Mouse (Mus musculus): ENCODE results near the gene Agbl1. TPM values are rescaled to one million over a fixed set of nuclear protein-coding genes. Genes with fewer than 3 reads are reported as not detected.

The Agbl1 gene
- polyA plus RNA-seq, 1 experiment from 2014 or later: 0.08 TPM

GRCm38 (mm10) chr7:76485546-76485945, 255.9 kb downstream of the Agbl1 start:
- WGBS: 62% methylated on average over 2 of the region's 2 CpGs
- Histone ChIP-seq H3K9me3 (no peaks in the 10 kb centered on the region), H3K36me3 (no peaks in the 10 kb centered on the region), H3K9ac (no peak overlapping the region), H3K4me2 (replicated peaks) (no peak overlapping the region), H3K4me3 (no peak overlapping the region), H3K4me1 (no peaks in the 10 kb centered on the region), H3K27me3 (no peaks in the 10 kb centered on the region), H3K27ac (no peak overlapping the region)
- ATAC-seq (ENCODE audit: insufficient number of reproducible peaks, insufficient read depth, low FRiP score, low TSS enrichment): no peak

- Histone ChIP-seq H3K9me3 (no peaks in the 10 kb centered on the region), H3K27ac (no peak overlapping the region), H3K4me2 (replicated peaks) (no peak overlapping the region), H3K9ac (no peak overlapping the region), H3K4me1 (no peaks in the 10 kb centered on the region), H3K27me3 (no peaks in the 10 kb centered on the region), H3K4me3 (no peak overlapping the region), H3K36me3 (no peaks in the 10 kb centered on the region)
- WGBS: 74% methylated on average over 5 of the region's 5 CpGs
- ATAC-seq (ENCODE audit: insufficient number of reproducible peaks, insufficient read depth, low FRiP score, low TSS enrichment): no peak
These were observed 257.8 kb downstream of the Agbl1 start for GRCm38 (mm10) chr7:76487519-76487918.

GRCm38 (mm10) chr7:76524291-76524690, 294.6 kb downstream of the Agbl1 start:
- 43% methylated on average over 3 of the region's 3 CpGs for WGBS
- H3K4me1 ChIP-seq: no peaks in the 10 kb centered on the region
- no peaks in the 10 kb centered on the region for H3K9me3 ChIP-seq
- H3K27me3 ChIP-seq: no peaks in the 10 kb centered on the region
- H3K9ac ChIP-seq: no peak overlapping the region
- H3K27ac ChIP-seq: no peak overlapping the region
- no peak for ATAC-seq (ENCODE audit: insufficient number of reproducible peaks, insufficient read depth, low FRiP score, low TSS enrichment)
- no peak overlapping the region for H3K4me3 ChIP-seq
- no peak overlapping the region for H3K4me2 ChIP-seq (replicated peaks)
- no peaks in the 10 kb centered on the region for H3K36me3 ChIP-seq

- 52% methylated on average over 2 of the region's 2 CpGs for WGBS
- Histone ChIP-seq H3K27ac (no peak overlapping the region), H3K9ac (no peak overlapping the region), H3K27me3 (no peaks in the 10 kb centered on the region), H3K4me1 (no peaks in the 10 kb centered on the region), H3K4me2 (replicated peaks) (no peak overlapping the region), H3K36me3 (no peaks in the 10 kb centered on the region), H3K9me3 (no peaks in the 10 kb centered on the region), H3K4me3 (no peak overlapping the region)
- ATAC-seq (ENCODE audit: insufficient number of reproducible peaks, insufficient read depth, low FRiP score, low TSS enrichment): no peak
These were observed 316.8 kb downstream of the Agbl1 start for GRCm38 (mm10) chr7:76546456-76546855.

GRCm38 (mm10) chr7:76547313-76547712, 317.6 kb downstream of the Agbl1 start:
- ATAC-seq (ENCODE audit: insufficient number of reproducible peaks, insufficient read depth, low FRiP score, low TSS enrichment): no peak
- H3K36me3 ChIP-seq: no peaks in the 10 kb centered on the region
- no peaks in the 10 kb centered on the region for H3K4me1 ChIP-seq
- no peak overlapping the region for H3K4me2 ChIP-seq (replicated peaks)
- no peaks in the 10 kb centered on the region for H3K27me3 ChIP-seq
- no peaks in the 10 kb centered on the region for H3K9me3 ChIP-seq
- H3K27ac ChIP-seq: no peak overlapping the region
- H3K9ac ChIP-seq: no peak overlapping the region
- no peak overlapping the region for H3K4me3 ChIP-seq

GRCm38 (mm10) chr7:76551860-76552259, 322.2 kb downstream of the Agbl1 start:
- WGBS: 61% methylated on average over 3 of the region's 3 CpGs
- ATAC-seq (ENCODE audit: insufficient number of reproducible peaks, insufficient read depth, low FRiP score, low TSS enrichment): no peak

GRCm38 (mm10) chr7:76560564-76561258, 331.0 kb downstream of the Agbl1 start:
- H3K36me3 ChIP-seq: no peaks in the 10 kb centered on the region
- no peaks in the 10 kb centered on the region for H3K9me3 ChIP-seq
- no peak overlapping the region for H3K9ac ChIP-seq
- no peaks in the 10 kb centered on the region for H3K27me3 ChIP-seq
- H3K4me3 ChIP-seq: no peak overlapping the region
- 0 out of 2 replicates have a peak, but pooled peaks have one; percentile 41 for ATAC-seq (ENCODE audit: insufficient number of reproducible peaks, insufficient read depth, low FRiP score, low TSS enrichment)
- no peaks in the 10 kb centered on the region for H3K4me1 ChIP-seq
- H3K27ac ChIP-seq: no peak overlapping the region
- H3K4me2 ChIP-seq (replicated peaks): no peak overlapping the region

More at GRCm38 (mm10) chr7:76551860-76552259, 322.2 kb downstream of the Agbl1 start:
- no peaks in the 10 kb centered on the region for H3K9me3 ChIP-seq
- no peaks in the 10 kb centered on the region for H3K27me3 ChIP-seq
- H3K9ac ChIP-seq: no peak overlapping the region
- no peaks in the 10 kb centered on the region for H3K36me3 ChIP-seq
- H3K4me2 ChIP-seq (replicated peaks): no peak overlapping the region
- H3K4me3 ChIP-seq: no peak overlapping the region
- no peak overlapping the region for H3K27ac ChIP-seq
- no peaks in the 10 kb centered on the region for H3K4me1 ChIP-seq

- H3K9me3 ChIP-seq: no peaks in the 10 kb centered on the region
- H3K4me3 ChIP-seq: no peak overlapping the region
- no peak overlapping the region for H3K9ac ChIP-seq
- WGBS: 78% methylated on average over 4 of the region's 4 CpGs
- ATAC-seq (ENCODE audit: insufficient number of reproducible peaks, insufficient read depth, low FRiP score, low TSS enrichment): no peak
- H3K4me1 ChIP-seq: no peaks in the 10 kb centered on the region
- no peak overlapping the region for H3K4me2 ChIP-seq (replicated peaks)
- H3K27ac ChIP-seq: no peak overlapping the region
- H3K36me3 ChIP-seq: no peaks in the 10 kb centered on the region
- H3K27me3 ChIP-seq: no peaks in the 10 kb centered on the region
These were observed 332.8 kb downstream of the Agbl1 start for GRCm38 (mm10) chr7:76562506-76562905.

GRCm38 (mm10) chr7:76594566-76595079, 364.9 kb downstream of the Agbl1 start:
- ATAC-seq (ENCODE audit: insufficient number of reproducible peaks, insufficient read depth, low FRiP score, low TSS enrichment): no peak
- H3K9me3 ChIP-seq: no peaks in the 10 kb centered on the region
- no peak overlapping the region for H3K27ac ChIP-seq
- no peak overlapping the region for H3K4me3 ChIP-seq
- H3K9ac ChIP-seq: no peak overlapping the region
- no peaks in the 10 kb centered on the region for H3K27me3 ChIP-seq
- H3K36me3 ChIP-seq: no peaks in the 10 kb centered on the region
- H3K4me2 ChIP-seq (replicated peaks): no peak overlapping the region
- WGBS: 45% methylated on average over 5 of the region's 5 CpGs
- H3K4me1 ChIP-seq: no peaks in the 10 kb centered on the region

- Histone ChIP-seq H3K4me2 (replicated peaks) (no peak overlapping the region), H3K27me3 (no peaks in the 10 kb centered on the region), H3K9ac (no peak overlapping the region), H3K36me3 (no peaks in the 10 kb centered on the region), H3K4me1 (no peaks in the 10 kb centered on the region), H3K4me3 (no peak overlapping the region), H3K9me3 (no peaks in the 10 kb centered on the region), H3K27ac (no peak overlapping the region)
- ATAC-seq (ENCODE audit: insufficient number of reproducible peaks, insufficient read depth, low FRiP score, low TSS enrichment): no peak
- WGBS: 39% methylated on average over 2 of the region's 2 CpGs
These were observed 368.1 kb downstream of the Agbl1 start for GRCm38 (mm10) chr7:76597812-76598211.

- Histone ChIP-seq H3K4me1 (no peaks in the 10 kb centered on the region), H3K4me2 (replicated peaks) (no peak overlapping the region), H3K4me3 (no peak overlapping the region), H3K36me3 (no peaks in the 10 kb centered on the region), H3K9ac (no peak overlapping the region), H3K9me3 (no peaks in the 10 kb centered on the region), H3K27ac (no peak overlapping the region), H3K27me3 (no peaks in the 10 kb centered on the region)
- no peak for ATAC-seq (ENCODE audit: insufficient number of reproducible peaks, insufficient read depth, low FRiP score, low TSS enrichment)
- WGBS: 64% methylated on average over 2 of the region's 2 CpGs
These were observed 370.5 kb downstream of the Agbl1 start for GRCm38 (mm10) chr7:76600050-76600690.

- Histone ChIP-seq H3K4me1 (no peaks in the 10 kb centered on the region), H3K36me3 (no peaks in the 10 kb centered on the region), H3K27me3 (no peaks in the 10 kb centered on the region), H3K4me3 (no peak overlapping the region), H3K4me2 (replicated peaks) (no peak overlapping the region), H3K9me3 (no peaks in the 10 kb centered on the region), H3K27ac (no peak overlapping the region), H3K9ac (no peak overlapping the region)
- no peak for ATAC-seq (ENCODE audit: insufficient number of reproducible peaks, insufficient read depth, low FRiP score, low TSS enrichment)
These were observed 399.8 kb downstream of the Agbl1 start for GRCm38 (mm10) chr7:76629528-76629927.

Measured in embryonic facial prominence, embryonic 12.5 days (tissue).